Mouse (Mus musculus): Measurements from ENCODE around the gene Mroh8.
"Not testable (repeated sequence)": the region's sequence is repeated elsewhere in the genome, so short reads cannot be mapped to it uniquely, and the experiment has no call there.

The Mroh8 gene

DNA sequence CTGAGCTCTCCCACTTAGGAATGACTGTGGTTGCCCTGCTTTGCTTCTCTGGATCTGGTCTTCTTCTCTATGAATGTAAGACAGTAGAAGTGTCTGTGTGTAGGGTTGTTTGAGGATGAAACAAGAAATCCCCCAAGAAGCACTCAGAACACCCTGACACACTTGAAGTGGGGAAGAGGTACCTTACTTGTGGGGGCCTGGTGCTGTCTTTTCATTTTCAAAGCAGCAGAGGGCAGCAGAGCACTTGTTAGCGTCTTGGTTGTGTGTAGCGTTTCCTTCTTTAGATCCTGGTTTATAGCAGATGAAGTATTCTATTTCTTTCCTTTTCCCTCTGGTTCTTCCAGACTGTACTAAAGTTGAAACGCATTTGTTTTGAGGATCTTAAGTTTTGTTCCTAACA is 8.2 kb upstream of the Mroh8 start:
- peak; percentile 44 for DNase-seq

DNA sequence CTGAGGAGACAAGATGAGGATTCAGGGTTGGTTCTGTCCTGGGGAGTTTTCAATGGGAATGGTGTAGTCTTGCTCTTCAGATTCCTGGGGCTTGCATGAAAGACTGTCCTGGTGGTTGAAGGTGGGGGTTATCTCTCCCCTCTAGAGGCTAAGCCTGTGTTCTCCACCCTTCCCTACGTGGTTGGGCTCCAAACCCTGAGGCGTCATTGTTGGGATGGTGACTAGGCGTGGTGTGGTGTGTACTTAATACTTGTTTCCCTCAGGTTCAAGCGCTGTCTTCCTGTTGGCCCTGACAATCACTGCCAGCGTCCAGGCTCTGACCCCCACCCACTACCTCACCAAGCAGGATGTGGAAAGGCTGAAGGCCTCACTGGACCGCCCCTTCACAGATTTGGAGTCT is 4.0 kb upstream of the Mroh8 start:
- no peak for DNase-seq

DNA sequence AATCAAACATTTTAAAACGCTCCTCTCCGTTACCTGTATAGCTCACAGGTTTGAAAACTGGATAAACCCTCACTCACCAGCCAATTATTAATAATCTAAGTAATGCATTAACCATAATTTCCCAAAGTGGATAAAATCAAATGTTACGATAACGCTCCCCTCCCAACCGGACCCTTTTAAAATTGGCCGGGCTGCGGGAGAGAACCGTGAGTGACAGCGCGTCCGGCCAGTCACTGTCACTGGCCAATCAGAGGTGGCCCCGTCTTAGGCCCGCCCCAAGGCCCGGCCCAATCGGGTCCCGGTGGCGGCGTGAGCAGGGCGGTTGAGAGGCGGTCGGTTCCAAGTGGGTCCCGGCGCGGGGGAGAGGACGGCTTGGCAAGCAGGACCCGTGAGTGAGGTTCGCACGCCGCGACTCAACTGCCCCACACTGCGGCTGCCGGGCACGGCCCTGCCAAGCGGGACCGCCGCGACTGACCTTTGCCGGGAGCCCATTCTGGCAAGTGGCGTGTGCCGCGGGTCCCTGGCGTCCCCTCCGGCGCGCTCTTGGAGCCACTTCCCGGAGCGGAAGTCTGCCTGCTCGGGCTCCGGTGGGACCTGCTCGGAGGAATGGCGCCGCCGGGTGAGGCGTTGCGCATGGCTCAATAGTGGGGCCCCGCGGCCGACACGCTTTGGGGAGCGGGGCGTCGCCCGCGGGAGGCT is 483 bp downstream of the Mroh8 start, which contains the start of gene Rpn2:
TSS of gene Rpn2 (plus strand) at position 301 of the 699 bp plus-strand sequence.
- peak; percentile 96 for DNase-seq

DNA sequence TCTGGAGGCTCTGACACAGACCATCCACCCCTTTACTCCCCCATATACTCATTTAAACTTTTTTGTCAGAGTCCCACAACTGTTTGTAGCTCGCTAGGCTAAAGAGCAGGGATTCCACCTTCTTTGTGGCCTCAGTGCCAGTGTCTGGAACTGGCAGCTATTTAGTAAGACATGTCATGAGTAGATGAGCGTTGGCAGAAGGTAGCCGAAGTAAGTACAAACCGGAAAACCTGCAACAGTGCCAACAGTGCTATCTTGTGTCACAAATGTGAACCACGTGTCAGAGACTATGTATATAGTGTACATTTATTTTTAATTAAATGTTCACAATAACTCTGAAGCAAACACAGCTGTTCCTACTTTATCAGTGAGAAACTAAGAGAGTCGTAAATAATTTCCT is 15.5 kb downstream of the Mroh8 start:
- DNase-seq, result no peak

DNA sequence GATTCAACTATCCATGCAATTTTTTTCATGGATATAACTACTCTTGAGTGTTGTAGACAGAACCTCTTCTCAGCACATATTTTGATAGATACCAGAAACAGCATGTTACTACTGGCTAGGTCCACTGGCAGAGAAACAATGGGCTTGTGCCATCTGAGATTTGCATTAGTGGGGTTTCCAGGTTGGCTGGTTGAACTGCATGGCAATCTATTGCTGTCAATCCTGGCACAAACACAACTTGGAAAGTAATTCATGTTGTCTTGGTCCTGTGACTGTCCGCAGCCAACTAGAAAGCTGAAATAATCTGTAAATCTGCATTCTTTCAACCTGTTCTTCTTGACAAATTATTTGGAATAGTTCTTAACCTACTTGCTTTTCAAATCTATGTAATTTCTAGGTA is 16.2 kb downstream of the Mroh8 start:
- no peak for DNase-seq

GRCm38 (mm10) chr2:157262506-157262905 is 16.8 kb downstream of the Mroh8 start:
- DNase-seq, result no peak

GRCm38 (mm10) chr2:157261930-157262329 is 17.4 kb downstream of the Mroh8 start:
- no peak for DNase-seq

- DNase-seq, result peak; percentile 76
Measured at GRCm38 (mm10) chr2:157259720-157260119, 19.6 kb downstream of the Mroh8 start.

GRCm38 (mm10) chr2:157248111-157248510 is 31.2 kb downstream of the Mroh8 start:
- DNase-seq, result no peak

DNA sequence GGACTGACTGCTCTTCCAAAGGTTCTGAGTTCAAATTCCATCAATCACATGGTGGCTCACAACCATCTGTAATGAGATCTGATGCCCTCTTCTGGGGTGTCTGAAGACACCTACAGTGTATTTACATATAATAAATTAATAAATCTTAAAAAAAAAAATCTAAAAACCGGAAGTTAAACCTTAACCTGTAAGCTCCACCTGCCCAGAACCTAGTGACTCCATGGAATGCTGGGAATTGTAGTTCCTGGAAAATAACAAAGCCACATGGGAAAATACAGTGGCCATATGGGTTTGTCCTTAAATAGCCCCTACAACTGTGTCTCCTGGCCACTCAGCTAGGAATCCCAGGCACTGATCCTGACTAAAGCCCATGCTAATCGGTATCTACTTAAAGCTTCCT is 33.7 kb downstream of the Mroh8 start:
- no peak for DNase-seq

- DNase-seq, result no peak
Measured at GRCm38 (mm10) chr2:157245001-157245400, 34.3 kb downstream of the Mroh8 start.

GRCm38 (mm10) chr2:157235946-157236345 is 43.4 kb downstream of the Mroh8 start:
- no peak for DNase-seq

GRCm38 (mm10) chr2:157221916-157222315 is 57.4 kb downstream of the Mroh8 start:
- DNase-seq, result not testable (repeated sequence)

- DNase-seq, result no peak
Measured at GRCm38 (mm10) chr2:157220108-157220507, 59.2 kb downstream of the Mroh8 start.

GRCm38 (mm10) chr2:157211731-157212130 is 67.6 kb downstream of the Mroh8 start:
- DNase-seq, result no peak

DNA sequence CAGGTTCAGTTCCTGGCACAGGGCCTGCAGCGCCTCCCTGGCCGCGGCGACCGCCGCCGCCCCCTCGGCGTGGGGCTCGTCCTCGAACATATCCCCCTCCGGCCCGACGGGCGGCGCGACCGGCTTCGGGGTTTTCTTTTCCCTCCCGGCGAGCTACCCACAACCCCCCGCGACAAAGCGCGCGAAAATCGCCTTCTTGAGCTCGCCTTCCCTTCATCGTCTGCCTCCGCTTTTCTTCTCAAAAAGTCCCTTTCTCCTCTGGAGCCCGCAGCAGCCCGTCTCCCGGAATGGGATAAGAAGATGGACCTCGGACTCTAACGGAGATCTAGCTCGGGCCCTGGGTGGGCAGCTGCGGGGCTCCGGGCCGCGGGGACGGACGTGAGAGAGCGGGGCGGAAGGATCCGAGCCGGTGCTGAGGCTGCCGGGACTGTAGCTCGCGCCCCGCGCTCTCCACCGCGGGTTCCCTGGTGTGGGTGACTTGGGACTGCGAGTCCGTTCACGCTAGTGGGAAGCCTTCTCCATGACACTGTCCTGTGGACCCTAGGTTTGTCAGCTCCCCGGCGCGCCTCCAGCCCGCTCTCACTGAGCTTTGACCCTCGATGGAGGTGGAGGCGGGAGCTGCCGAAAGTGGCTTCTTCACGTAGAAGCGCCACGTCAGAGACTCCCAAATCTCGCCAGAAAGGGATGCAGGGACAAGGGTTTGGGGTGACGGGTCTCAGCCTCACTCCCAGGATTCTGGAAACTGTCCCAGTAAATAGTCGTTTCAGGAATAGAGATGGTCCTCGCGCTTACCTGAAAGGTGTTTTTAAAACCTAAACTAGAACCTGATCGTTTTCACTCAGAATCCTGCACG is 74.8 kb downstream of the Mroh8 start, which contains the start of gene Rbl1:
TSS of gene Rbl1 (minus strand) at position 169 of the 853 bp plus-strand sequence.
- peak; percentile 87 for DNase-seq

DNA sequence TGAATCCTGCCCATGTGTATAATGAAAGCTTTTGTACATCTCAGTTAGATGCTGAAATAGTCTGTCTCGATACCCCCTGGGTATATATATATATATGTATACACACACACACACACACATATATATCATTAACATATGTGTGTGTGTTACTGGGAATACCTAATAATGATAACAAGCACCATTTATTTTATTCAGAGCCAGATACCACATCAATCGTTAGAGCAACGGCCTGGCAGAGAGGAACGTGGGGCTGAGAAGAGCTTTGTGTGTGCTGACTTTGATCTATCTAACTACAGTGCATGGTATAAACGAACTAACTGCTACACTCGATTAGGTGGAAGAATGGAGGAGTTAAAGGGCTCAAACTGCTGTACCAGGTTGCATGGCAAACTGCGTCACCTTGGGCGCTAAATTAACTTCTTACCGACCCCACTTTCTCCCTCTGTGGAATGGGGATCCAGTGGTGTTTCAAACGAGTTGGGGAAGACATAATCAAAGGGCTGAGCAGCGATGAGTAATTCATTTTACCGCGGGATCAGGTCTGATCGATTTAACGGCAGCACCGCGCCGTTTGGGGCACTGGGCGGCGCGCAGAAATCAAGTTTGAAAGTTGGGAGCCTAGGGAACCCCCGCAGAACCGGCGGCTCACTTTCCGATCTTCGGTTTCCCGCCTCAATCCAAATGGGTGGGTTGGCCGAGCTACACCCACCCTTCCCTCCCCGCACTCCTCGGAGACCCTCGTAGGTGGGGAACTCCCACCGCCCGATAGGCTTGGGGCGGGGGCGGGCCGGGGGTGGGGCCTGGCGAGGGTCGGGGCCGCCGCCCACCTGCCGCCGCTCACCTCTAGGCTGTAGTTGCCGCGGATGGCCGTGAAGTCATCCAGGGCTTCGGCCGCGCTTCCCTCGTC is 75.6 kb downstream of the Mroh8 start:
- peak; percentile 54 for DNase-seq

DNA sequence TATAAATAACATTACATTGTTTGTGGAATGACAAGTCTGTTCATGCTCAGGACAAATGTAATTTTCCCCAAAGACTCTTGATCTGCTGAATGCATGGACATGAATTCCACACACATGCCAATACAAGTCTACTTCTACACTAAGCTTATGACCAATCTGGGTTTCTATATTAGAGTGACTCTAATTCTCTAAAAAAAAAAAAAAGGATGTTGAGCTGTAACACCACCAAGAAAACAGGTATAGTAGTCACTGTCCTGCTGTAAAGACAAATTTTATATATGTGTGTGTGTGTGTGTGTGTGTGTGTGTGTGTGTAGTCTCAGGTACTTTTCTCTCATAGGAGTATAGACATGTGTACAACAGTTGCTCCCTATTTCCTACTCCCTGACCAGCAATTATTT is 76.3 kb downstream of the Mroh8 start:
- DNase-seq, result no peak

GRCm38 (mm10) chr2:157202361-157202760 is 77.0 kb downstream of the Mroh8 start:
- DNase-seq, result no peak

GRCm38 (mm10) chr2:157201081-157201830 is 78.1 kb downstream of the Mroh8 start:
- DNase-seq, result no peak

GRCm38 (mm10) chr2:157198405-157198804 is 80.9 kb downstream of the Mroh8 start:
- DNase-seq, result not testable (repeated sequence)

GRCm38 (mm10) chr2:157190651-157191050 is 88.7 kb downstream of the Mroh8 start:
- no peak for DNase-seq

All from right cerebral cortex, postnatal 4 days (tissue).